Mouse (Mus musculus) lung, adult 2 months (tissue): ENCODE data around the gene Hoxb2. TPM values are rescaled to one million over a fixed set of nuclear protein-coding genes. Genes with fewer than 3 reads are reported as not detected.

ENCODE experiments used
- DNase-seq: peaks from one replicate; pipeline ENCODE4 v3.0.0; 2022
- H3K4me1 ChIP-seq: fragments of 200-500 bp; 2 replicates; pipeline ENCODE4 v1.6.1; 2011; ENCODE audit warnings: low read length; ENCODE audit not compliant: control insufficient read depth, insufficient read depth
- H3K4me3 ChIP-seq: fragments of 200-500 bp; replicated peaks from 2 replicates; pipeline ENCODE3; 2011; ENCODE audit warnings: low read depth, mild to moderate bottlenecking, control low read depth, low read length; ENCODE audit errors: extremely low read depth
- CTCF ChIP-seq: fragments of 200-500 bp; IDR thresholded peaks from 2 replicates; pipeline ENCODE4 v1.5.1; 2011; ENCODE audit warnings: mild to moderate bottlenecking, low read length, control low read depth; ENCODE audit not compliant: insufficient read depth
- POLR2A ChIP-seq: fragments of 200-500 bp; IDR thresholded peaks from 2 replicates; pipeline ENCODE4 v1.6.1; 2011; ENCODE audit warnings: low read depth, mild to moderate bottlenecking, control low read depth, low read length, borderline replicate concordance; ENCODE audit errors: extremely low read depth
- WGBS: fragments of 180-500 bp; shearing (Covaris S2); methylation state at CpG from one replicate; pipeline ENCODE4 v1.1.7; 2018; 5-methylcytosine and 5-hydroxymethylcytosine counted together
- polyA plus RNA-seq: library from polyadenylated mRNA; depleted of rRNA; stranded (reverse); fragments of >200 nt; gene quantifications from 2 replicates; pipeline ENCODE4 v1.2.3, GENCODE M21; 2012

Gene Hoxb2
- polyA plus RNA-seq, 1 experiment, result 19.7 TPM

GRCm38 (mm10) chr11:96348988-96349387 is 1.3 kb upstream of the Hoxb2 start:
- DNase-seq, result no peak
- WGBS, result 62% methylated on average over 3 of the region's 3 CpGs
- Histone ChIP-seq H3K4me1 (0 out of 2 replicates have a peak, but pooled peaks cover 5% of the 10 kb centered on the region), H3K4me3 (no peak overlapping the region)
- no peak for TF ChIP-seq CTCF
- TF ChIP-seq POLR2A, result no peak

- 0 out of 2 replicates have a peak, but pooled peaks cover 5% of the 10 kb centered on the region for H3K4me1 ChIP-seq
- TF ChIP-seq CTCF, result no peak
- TF ChIP-seq POLR2A, result no peak
- no peak overlapping the region for H3K4me3 ChIP-seq
- 41% methylated on average over 14 of the region's 14 CpGs for WGBS
- DNase-seq, result no peak
These were observed 609 bp upstream of the Hoxb2 start for GRCm38 (mm10) chr11:96349491-96350340.

- H3K4me3 ChIP-seq, result no peak overlapping the region
- no peak for DNase-seq
- WGBS, result 85% methylated on average over 2 of the region's 2 CpGs
- TF ChIP-seq CTCF, result no peak
- TF ChIP-seq POLR2A, result no peak
- H3K4me1 ChIP-seq, result 0 out of 2 replicates have a peak, but pooled peaks cover 4% of the 10 kb centered on the region
These were observed 466 bp downstream of the Hoxb2 start for GRCm38 (mm10) chr11:96350791-96351190.

GRCm38 (mm10) chr11:96351312-96351711 is 987 bp downstream of the Hoxb2 start:
- TF ChIP-seq CTCF (no peak), POLR2A (no peak)
- WGBS, result 27% methylated on average over 11 of the region's 11 CpGs
- Histone ChIP-seq H3K4me3 (no peak overlapping the region), H3K4me1 (0 out of 2 replicates have a peak, but pooled peaks cover 3% of the 10 kb centered on the region)
- no peak for DNase-seq

- no peak for DNase-seq
- Histone ChIP-seq H3K4me3 (peak overlapping the region; percentile 71), H3K4me1 (0 out of 2 replicates have a peak, but pooled peaks cover 3% of the 10 kb centered on the region)
- TF ChIP-seq POLR2A (peak; percentile 59; the same call in 1 of the 2 replicates), CTCF (no peak)
- WGBS, result 2% methylated on average over 22 of the region's 22 CpGs
These were observed 1.5 kb downstream of the Hoxb2 start for GRCm38 (mm10) chr11:96351831-96352230.

GRCm38 (mm10) chr11:96352691-96353521 is 2.6 kb downstream of the Hoxb2 start:
- under 1% methylated on average over 75 of the region's 75 CpGs for WGBS
- H3K4me1 ChIP-seq, result 0 out of 2 replicates have a peak, but pooled peaks cover 2% of the 10 kb centered on the region
- H3K4me3 ChIP-seq, result peak overlapping the region; percentile 71
- DNase-seq, result peak; percentile 40
- TF ChIP-seq POLR2A (no peak), CTCF (no peak)

- DNase-seq, result no peak
- no peaks in the 10 kb centered on the region for H3K4me1 ChIP-seq
- WGBS, result 17% methylated on average over 14 of the region's 14 CpGs
- TF ChIP-seq CTCF, result no peak
- TF ChIP-seq POLR2A, result no peak
- peak overlapping the region; percentile 71 for H3K4me3 ChIP-seq
These were observed 3.2 kb downstream of the Hoxb2 start for GRCm38 (mm10) chr11:96353522-96353841.

- H3K4me3 ChIP-seq, result no peak overlapping the region
- 45% methylated on average over 8 of the region's 8 CpGs for WGBS
- no peaks in the 10 kb centered on the region for H3K4me1 ChIP-seq
- DNase-seq, result no peak
- TF ChIP-seq POLR2A (no peak), CTCF (no peak)
These were observed 3.6 kb downstream of the Hoxb2 start for GRCm38 (mm10) chr11:96353939-96354338.

- no peak for DNase-seq
- TF ChIP-seq CTCF (no peak), POLR2A (no peak)
- no peaks in the 10 kb centered on the region for H3K4me1 ChIP-seq
- WGBS, result 8% methylated on average over 25 of the region's 25 CpGs
- H3K4me3 ChIP-seq, result peak overlapping the region; percentile 18
These were observed 4.1 kb downstream of the Hoxb2 start for GRCm38 (mm10) chr11:96354376-96354775.
